Mouse (Mus musculus) retina, embryonic 14.5 days (tissue): ENCODE results near the gene Myo1f.

Experiments
- DNase-seq: peaks from one replicate; pipeline ENCODE4 v3.0.0-alpha.2; 2015; ENCODE audit warnings: low spot score

Gene Myo1f

DNA sequence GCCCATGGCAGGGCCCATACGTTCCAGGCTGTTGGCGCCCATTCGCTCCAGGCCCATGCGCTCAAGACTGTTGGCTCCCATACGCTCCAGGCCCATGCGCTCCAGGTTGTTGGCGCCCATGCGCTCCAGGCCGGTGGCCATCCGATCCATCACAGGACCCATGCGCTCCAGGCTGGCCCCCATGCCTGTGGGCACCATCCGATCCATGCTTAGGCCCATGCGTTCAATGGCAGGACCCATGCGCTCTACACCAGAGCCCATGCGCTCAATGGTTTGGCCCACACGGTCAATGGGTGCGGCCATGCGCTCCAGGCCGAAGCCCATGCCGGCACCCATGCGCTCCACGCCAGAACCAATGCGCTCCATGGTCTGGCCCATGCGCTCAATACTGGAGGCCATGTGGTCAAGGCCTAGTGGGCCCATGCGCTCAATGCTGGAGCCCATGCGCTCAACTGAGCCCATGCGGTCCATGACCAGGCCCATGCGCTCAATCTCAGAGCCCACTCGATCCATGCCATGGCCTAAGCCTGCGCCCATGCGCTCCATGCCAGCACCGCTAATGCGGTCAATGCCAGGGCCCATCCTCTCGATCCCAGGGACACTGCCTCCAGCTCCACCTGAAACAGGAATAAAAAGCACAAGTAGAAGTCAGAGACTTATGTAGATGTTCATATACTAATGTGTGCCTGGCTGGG, 94.4 kb downstream of the Myo1f start:
- no peak for DNase-seq
